Mouse (Mus musculus) ES-Bruce4 (cell line): ENCODE measurements around the gene Grk3.

Source experiments
- CTCF ChIP-seq: IDR thresholded peaks from one replicate; pipeline ENCODE4 v1.8.1; 2011; ENCODE audit warnings: low read depth, low read length
- EP300 ChIP-seq: IDR thresholded peaks from 2 replicates; pipeline ENCODE4 v1.6.1; 2011; ENCODE audit warnings: low read depth, low read length; ENCODE audit not compliant: insufficient read depth
- POLR2A ChIP-seq: IDR thresholded peaks from one replicate; pipeline ENCODE4 v1.8.1; 2011; ENCODE audit warnings: low read length; ENCODE audit not compliant: insufficient read depth

GRCm38 (mm10) chr5:112868620-112869019, 147.0 kb downstream of the Grk3 start:
- TF ChIP-seq CTCF (no peak), POLR2A (no peak), EP300 (no peak)
